Mouse (Mus musculus) megakaryocyte, embryonic 14.5 days (primary cell): ENCODE results near the gene Piezo1. TPM values are rescaled to one million over a fixed set of nuclear protein-coding genes. Genes with fewer than 3 reads are reported as not detected.

Source experiments
- H3K27me3 ChIP-seq: replicated peaks from 2 replicates; pipeline ENCODE3; 2012; ENCODE audit warnings: inconsistent platforms
- H3K36me3 ChIP-seq: replicated peaks from 2 replicates; pipeline ENCODE3; 2012; ENCODE audit warnings: low read length, inconsistent platforms, mixed read lengths
- H3K4me1 ChIP-seq: 2 replicates; pipeline ENCODE4 v1.6.1; 2012; ENCODE audit warnings: inconsistent platforms
- H3K4me3 ChIP-seq: replicated peaks from 2 replicates; pipeline ENCODE3; 2012; ENCODE audit warnings: moderate library complexity, mild to moderate bottlenecking, inconsistent platforms
- H3K9me3 ChIP-seq: 2 replicates; pipeline ENCODE4 v1.6.1; 2012; ENCODE audit warnings: inconsistent platforms
- FLI1 ChIP-seq: IDR thresholded peaks from 2 replicates; pipeline ENCODE4 v1.6.1; 2012; ENCODE audit warnings: low read length, inconsistent platforms, mixed read lengths
- GATA1 ChIP-seq: IDR thresholded peaks from 3 replicates; pipeline ENCODE4 v1.6.1; 2012; ENCODE audit warnings: mixed read lengths, low read length, inconsistent platforms, borderline replicate concordance
- polyA plus RNA-seq: library from polyadenylated mRNA; stranded (reverse); fragments of >175 nt; gene quantifications from 2 replicates; pipeline ENCODE4 v1.2.3, GENCODE M21; 2012; ENCODE audit warnings: low replicate concordance; ENCODE audit not compliant: insufficient read depth

Piezo1 gene
- polyA plus RNA-seq, 1 experiment: 25.0 TPM

- H3K4me1 ChIP-seq: peaks cover 68% of the 10 kb centered on the region
- H3K9me3 ChIP-seq: no peaks in the 10 kb centered on the region
- H3K36me3 ChIP-seq: peaks cover 68% of the 10 kb centered on the region
- TF ChIP-seq GATA1: no peak
- TF ChIP-seq FLI1: no peak
- peak within 1 kb of the TSS; percentile 91 for H3K4me3 ChIP-seq
- H3K27me3 ChIP-seq: no peaks in the 10 kb centered on the region
Observed at GRCm38 (mm10) chr8:122475580-122476320, 75.4 kb downstream of the Piezo1 start, which contains the start of the genes Rnf166 and Ctu2. Gene Rnf166 (minus strand): TSS chr8:122476064. Gene Ctu2 (plus strand): TSS chr8:122476143.

- H3K27me3 ChIP-seq: no peaks in the 10 kb centered on the region
- no peak for TF ChIP-seq GATA1
- no peak for TF ChIP-seq FLI1
- H3K36me3 ChIP-seq: peaks cover 72% of the 10 kb centered on the region
- no peaks in the 10 kb centered on the region for H3K9me3 ChIP-seq
- H3K4me1 ChIP-seq: peaks cover 74% of the 10 kb centered on the region
- peak overlapping the region; percentile 91 for H3K4me3 ChIP-seq
Observed at GRCm38 (mm10) chr8:122474951-122475560, 76.1 kb downstream of the Piezo1 start.

GRCm38 (mm10) chr8:122473911-122474421 lies 77.2 kb downstream of the Piezo1 start:
- Histone ChIP-seq H3K4me1 (peaks cover 82% of the 10 kb centered on the region), H3K4me3 (peak overlapping the region; percentile 91), H3K27me3 (no peaks in the 10 kb centered on the region), H3K9me3 (no peaks in the 10 kb centered on the region), H3K36me3 (peaks cover 72% of the 10 kb centered on the region)
- TF ChIP-seq FLI1 (no peak), GATA1 (no peak)

- H3K4me1 ChIP-seq: peaks cover 91% of the 10 kb centered on the region
- no peaks in the 10 kb centered on the region for H3K27me3 ChIP-seq
- H3K4me3 ChIP-seq: peak overlapping the region; percentile 15
- H3K36me3 ChIP-seq: peaks cover 83% of the 10 kb centered on the region
- H3K9me3 ChIP-seq: no peaks in the 10 kb centered on the region
- TF ChIP-seq FLI1 (no peak), GATA1 (no peak)
Observed at GRCm38 (mm10) chr8:122470691-122471090, 80.4 kb downstream of the Piezo1 start.

- no peak for TF ChIP-seq GATA1
- TF ChIP-seq FLI1: no peak
- H3K36me3 ChIP-seq: peaks cover 91% of the 10 kb centered on the region
- H3K27me3 ChIP-seq: no peaks in the 10 kb centered on the region
- H3K4me1 ChIP-seq: peaks cover 96% of the 10 kb centered on the region
- no peaks in the 10 kb centered on the region for H3K9me3 ChIP-seq
- H3K4me3 ChIP-seq: no peak overlapping the region
Observed at GRCm38 (mm10) chr8:122469965-122470364, 81.2 kb downstream of the Piezo1 start.

GRCm38 (mm10) chr8:122469407-122469806 lies 81.7 kb downstream of the Piezo1 start:
- Histone ChIP-seq H3K36me3 (peaks cover 93% of the 10 kb centered on the region), H3K4me1 (peaks cover 96% of the 10 kb centered on the region), H3K27me3 (no peaks in the 10 kb centered on the region), H3K4me3 (no peak overlapping the region), H3K9me3 (no peaks in the 10 kb centered on the region)
- TF ChIP-seq GATA1 (no peak), FLI1 (no peak)

GRCm38 (mm10) chr8:122467816-122468215 lies 83.3 kb downstream of the Piezo1 start:
- Histone ChIP-seq H3K36me3 (peaks cover 79% of the 10 kb centered on the region), H3K4me1 (peaks cover 96% of the 10 kb centered on the region), H3K9me3 (no peaks in the 10 kb centered on the region), H3K27me3 (no peaks in the 10 kb centered on the region), H3K4me3 (no peak overlapping the region)
- no peak for TF ChIP-seq GATA1
- TF ChIP-seq FLI1: no peak

GRCm38 (mm10) chr8:122464985-122465384 lies 86.1 kb downstream of the Piezo1 start:
- peaks cover 52% of the 10 kb centered on the region for H3K36me3 ChIP-seq
- H3K27me3 ChIP-seq: no peaks in the 10 kb centered on the region
- TF ChIP-seq GATA1 (no peak), FLI1 (no peak)
- peaks cover 97% of the 10 kb centered on the region for H3K4me1 ChIP-seq
- H3K4me3 ChIP-seq: peak overlapping the region; percentile 79
- H3K9me3 ChIP-seq: no peaks in the 10 kb centered on the region

GRCm38 (mm10) chr8:122463651-122464640 lies 87.2 kb downstream of the Piezo1 start:
- H3K4me1 ChIP-seq: peaks cover 97% of the 10 kb centered on the region
- H3K9me3 ChIP-seq: no peaks in the 10 kb centered on the region
- H3K27me3 ChIP-seq: no peaks in the 10 kb centered on the region
- peaks cover 42% of the 10 kb centered on the region for H3K36me3 ChIP-seq
- no peak for TF ChIP-seq FLI1
- no peak for TF ChIP-seq GATA1
- H3K4me3 ChIP-seq: peak overlapping the region; percentile 62
